Mouse (Mus musculus) heart, postnatal 0 days (tissue): ENCODE measurements around the gene Myo1d.

ENCODE experiments used
- CTCF ChIP-seq: IDR thresholded peaks from 2 replicates; pipeline ENCODE4 v1.5.1; 2016; ENCODE audit warnings: antibody characterized with exemption, control low read depth, low read depth
- EP300 ChIP-seq: IDR thresholded peaks from 2 replicates; pipeline ENCODE4 v1.6.1; 2016; ENCODE audit warnings: antibody characterized with exemption, low read depth

GRCm38 (mm10) chr11:80494852-80495251 lies 285.0 kb downstream of the Myo1d start:
- TF ChIP-seq CTCF (no peak), EP300 (no peak)
